Mouse (Mus musculus): ENCODE data around the gene Cd200r1. TPM values are rescaled to one million over a fixed set of nuclear protein-coding genes. Genes with fewer than 3 reads are reported as not detected.
A peak's percentile ranks its signal among the peaks of the same experiment; 100 is the strongest.

Gene Cd200r1
- total and polyA plus RNA-seq, 3 experiments = 0.12 to 6.4 (median 2.8) TPM

DNA sequence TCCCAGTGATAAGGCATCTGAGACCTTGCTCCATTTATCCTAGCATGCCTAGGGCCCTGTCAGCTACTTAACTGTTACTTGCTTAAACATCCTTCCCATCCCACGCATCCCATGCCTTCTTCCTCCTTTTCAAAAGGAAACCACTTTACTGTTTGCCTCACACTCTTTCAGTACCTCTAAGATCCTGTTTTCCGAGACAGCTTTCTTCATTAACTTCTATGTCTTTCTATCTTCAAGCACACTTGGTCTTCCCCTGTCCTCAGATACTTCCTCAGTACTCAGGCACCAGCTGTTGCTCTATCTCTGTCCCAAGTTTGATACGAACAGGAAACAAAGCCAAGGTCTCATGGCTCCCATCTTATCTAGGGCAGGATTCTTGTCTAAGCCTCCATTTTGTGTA is 8.1 kb downstream of the Cd200r1 start:
- ATAC-seq (ENCODE audit: extremely low read depth, insufficient number of reproducible peaks, low FRiP score, poor library complexity, severe bottlenecking) (0 out of 2 replicates have a peak, but pooled peaks have one; percentile 22), DNase-seq (ENCODE audit: low spot score) (no peak)
- no peak for TF ChIP-seq CTCF (IDR thresholded peaks at IDR 0.05; ENCODE audit: low read depth, low read length)
- TF ChIP-seq TAL1 (conservative IDR thresholded peaks at IDR 0.05; ENCODE audit: low read depth, low read length) = no peak
- no peak for TF ChIP-seq POLR2AphosphoS5 (IDR thresholded peaks at IDR 0.05; ENCODE audit: insufficient replicate concordance, low read depth, low read length)
- TF ChIP-seq GATA2 (IDR thresholded peaks at IDR 0.05; ENCODE audit: borderline replicate concordance, low read depth, low read length) = no peak
- TF ChIP-seq GATA1 (IDR thresholded peaks at IDR 0.05; ENCODE audit: borderline replicate concordance, low read length) = no peak
- no peaks in the 10 kb centered on the region for H3K36me3 ChIP-seq (replicated peaks)
- peaks cover 22% of the 10 kb centered on the region for H3K4me1 ChIP-seq (ENCODE audit: insufficient read depth, low read depth, low read length)
- no peak overlapping the region for H3K4me3 ChIP-seq (ENCODE audit: low read depth, low read length)
- no peaks in the 10 kb centered on the region for H3K27me3 ChIP-seq (ENCODE audit: insufficient read depth, low read length)
- no peaks in the 10 kb centered on the region for H3K9me3 ChIP-seq (replicated peaks)

DNA sequence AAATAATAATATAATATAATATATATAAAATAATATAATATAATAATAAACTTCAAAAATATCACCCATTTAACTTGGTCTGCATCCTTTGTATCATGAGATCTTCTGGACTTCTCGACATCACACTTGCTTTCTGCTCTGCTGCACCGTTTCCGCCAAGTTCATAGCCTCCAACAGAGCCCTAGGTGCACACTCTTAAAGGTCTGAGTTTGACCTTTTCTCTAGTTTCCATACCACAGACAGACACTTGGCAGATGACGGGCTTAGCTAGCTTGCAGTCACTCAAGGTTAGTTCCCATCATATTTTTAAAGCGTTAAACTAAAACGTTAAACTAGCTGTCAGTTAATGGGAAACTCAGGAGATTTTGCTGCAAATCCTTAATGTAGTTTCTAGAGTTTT is 8.7 kb downstream of the Cd200r1 start:
- no peaks in the 10 kb centered on the region for H3K36me3 ChIP-seq (replicated peaks)
- no peak for DNase-seq (ENCODE audit: low spot score)
- ATAC-seq (ENCODE audit: extremely low read depth, insufficient number of reproducible peaks, low FRiP score, poor library complexity, severe bottlenecking) = no peak
- no peaks in the 10 kb centered on the region for H3K27me3 ChIP-seq (ENCODE audit: insufficient read depth, low read length)
- no peak for TF ChIP-seq TAL1 (conservative IDR thresholded peaks at IDR 0.05; ENCODE audit: low read depth, low read length)
- TF ChIP-seq GATA1 (IDR thresholded peaks at IDR 0.05; ENCODE audit: borderline replicate concordance, low read length) = no peak
- TF ChIP-seq CTCF (IDR thresholded peaks at IDR 0.05; ENCODE audit: low read depth, low read length) = no peak
- TF ChIP-seq POLR2AphosphoS5 (IDR thresholded peaks at IDR 0.05; ENCODE audit: insufficient replicate concordance, low read depth, low read length) = no peak
- TF ChIP-seq GATA2 (IDR thresholded peaks at IDR 0.05; ENCODE audit: borderline replicate concordance, low read depth, low read length) = no peak
- no peaks in the 10 kb centered on the region for H3K9me3 ChIP-seq (replicated peaks)
- H3K4me1 ChIP-seq (ENCODE audit: insufficient read depth, low read depth, low read length) = peaks cover 21% of the 10 kb centered on the region
- no peak overlapping the region for H3K4me3 ChIP-seq (ENCODE audit: low read depth, low read length)

DNA sequence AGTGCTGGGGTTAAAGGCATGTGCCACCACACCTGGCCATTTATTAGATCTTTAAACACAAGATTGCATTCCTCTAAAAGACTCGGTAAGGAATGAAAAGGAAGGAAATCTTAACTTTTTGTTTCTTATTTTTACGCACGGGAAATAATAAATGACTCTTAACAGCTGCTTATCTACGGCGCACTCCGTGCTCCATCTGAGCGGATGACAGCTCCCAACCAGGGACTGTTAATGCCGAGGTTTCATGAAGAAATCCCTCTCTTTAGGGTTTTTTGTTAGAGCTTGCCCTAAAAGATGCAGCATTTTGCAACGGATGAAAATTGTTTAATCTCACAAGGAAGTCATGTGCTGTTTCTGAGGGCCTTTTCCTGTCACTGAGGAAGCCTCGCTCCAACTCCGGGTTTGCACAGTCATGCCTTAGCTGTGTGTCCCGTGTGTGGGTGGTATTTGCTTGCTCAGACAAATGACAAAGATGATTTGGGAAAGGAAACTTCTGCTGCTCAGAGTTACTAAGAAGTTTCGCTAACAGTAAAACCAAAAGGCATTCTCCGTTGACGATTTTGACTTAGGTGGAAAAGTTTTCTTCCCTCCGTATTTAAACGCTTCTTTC is 13.1 kb downstream of the Cd200r1 start:
- H3K4me1 ChIP-seq (ENCODE audit: insufficient read depth, low read depth, low read length) = peaks cover 17% of the 10 kb centered on the region
- no peak overlapping the region for H3K4me3 ChIP-seq (ENCODE audit: low read depth, low read length)
- H3K9me3 ChIP-seq (replicated peaks) = no peaks in the 10 kb centered on the region
- no peaks in the 10 kb centered on the region for H3K36me3 ChIP-seq (replicated peaks)
- TF ChIP-seq GATA2 (IDR thresholded peaks at IDR 0.05; ENCODE audit: borderline replicate concordance, low read depth, low read length) (no peak), TAL1 (conservative IDR thresholded peaks at IDR 0.05; ENCODE audit: low read depth, low read length) (no peak), GATA1 (IDR thresholded peaks at IDR 0.05; ENCODE audit: borderline replicate concordance, low read length) (no peak), POLR2AphosphoS5 (IDR thresholded peaks at IDR 0.05; ENCODE audit: insufficient replicate concordance, low read depth, low read length) (no peak), CTCF (IDR thresholded peaks at IDR 0.05; ENCODE audit: low read depth, low read length) (no peak)
- no peaks in the 10 kb centered on the region for H3K27me3 ChIP-seq (ENCODE audit: insufficient read depth, low read length)
- ATAC-seq (ENCODE audit: extremely low read depth, insufficient number of reproducible peaks, low FRiP score, poor library complexity, severe bottlenecking) (peak; percentile 92), DNase-seq (ENCODE audit: low spot score) (no peak)

DNA sequence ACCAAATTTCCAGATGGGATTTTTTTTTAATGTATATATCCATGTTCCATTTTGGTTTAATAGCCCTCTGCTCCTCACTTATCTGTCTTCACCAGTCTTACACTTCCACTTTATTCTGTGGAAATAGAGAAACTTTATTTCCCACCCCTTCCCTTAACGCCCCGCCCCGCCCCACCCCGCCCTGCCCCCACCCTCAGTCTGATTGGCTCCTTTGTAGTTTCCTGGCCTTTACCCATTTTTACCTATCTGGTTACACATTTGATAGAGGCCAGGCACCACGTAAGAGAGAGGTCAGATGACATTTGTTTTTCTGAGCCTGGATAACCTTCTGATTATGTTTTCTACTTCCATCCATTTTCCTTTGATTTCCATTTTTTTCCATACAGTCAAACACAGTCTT is 14.0 kb downstream of the Cd200r1 start:
- Histone ChIP-seq H3K9me3 (replicated peaks) (no peaks in the 10 kb centered on the region), H3K36me3 (replicated peaks) (no peaks in the 10 kb centered on the region), H3K4me3 (ENCODE audit: low read depth, low read length) (no peak overlapping the region), H3K27me3 (ENCODE audit: insufficient read depth, low read length) (no peaks in the 10 kb centered on the region), H3K4me1 (ENCODE audit: insufficient read depth, low read depth, low read length) (peaks cover 14% of the 10 kb centered on the region; the same call in 1 of the 2 replicates)
- ATAC-seq (ENCODE audit: extremely low read depth, insufficient number of reproducible peaks, low FRiP score, poor library complexity, severe bottlenecking) (no peak), DNase-seq (ENCODE audit: low spot score) (no peak)
- TF ChIP-seq CTCF (IDR thresholded peaks at IDR 0.05; ENCODE audit: low read depth, low read length) (no peak), TAL1 (conservative IDR thresholded peaks at IDR 0.05; ENCODE audit: low read depth, low read length) (no peak), GATA1 (IDR thresholded peaks at IDR 0.05; ENCODE audit: borderline replicate concordance, low read length) (no peak), GATA2 (IDR thresholded peaks at IDR 0.05; ENCODE audit: borderline replicate concordance, low read depth, low read length) (no peak), POLR2AphosphoS5 (IDR thresholded peaks at IDR 0.05; ENCODE audit: insufficient replicate concordance, low read depth, low read length) (no peak)

DNA sequence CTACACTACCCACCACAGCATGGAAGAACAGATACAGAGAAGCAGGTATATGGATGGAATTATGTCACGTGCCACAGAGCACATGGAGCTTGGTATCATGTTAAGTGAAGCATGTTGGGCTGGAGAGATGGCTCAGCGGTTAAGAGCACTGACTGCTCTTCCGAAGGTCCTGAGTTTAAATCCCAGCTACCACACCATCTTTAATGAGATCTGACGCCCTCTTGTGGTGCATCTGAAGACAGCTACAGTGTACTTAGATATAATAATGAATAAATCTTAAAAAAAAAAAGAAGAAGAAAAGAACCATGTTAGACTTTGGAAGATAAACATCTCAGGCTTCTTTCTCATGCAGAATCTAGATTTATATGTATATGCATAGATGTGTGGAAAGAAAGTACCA is 15.2 kb downstream of the Cd200r1 start:
- TF ChIP-seq POLR2AphosphoS5 (IDR thresholded peaks at IDR 0.05; ENCODE audit: insufficient replicate concordance, low read depth, low read length) (no peak), GATA2 (IDR thresholded peaks at IDR 0.05; ENCODE audit: borderline replicate concordance, low read depth, low read length) (no peak)
- H3K4me1 ChIP-seq (ENCODE audit: insufficient read depth, low read depth, low read length) = peaks cover 14% of the 10 kb centered on the region; the same call in 1 of the 2 replicates
- no peaks in the 10 kb centered on the region for H3K36me3 ChIP-seq (replicated peaks)
- H3K4me3 ChIP-seq (ENCODE audit: low read depth, low read length) = no peak overlapping the region
- no peak for DNase-seq (ENCODE audit: low spot score)
- no peaks in the 10 kb centered on the region for H3K27me3 ChIP-seq (ENCODE audit: insufficient read depth, low read length)
- no peaks in the 10 kb centered on the region for H3K9me3 ChIP-seq (replicated peaks)
- no peak for ATAC-seq (ENCODE audit: extremely low read depth, insufficient number of reproducible peaks, low FRiP score, poor library complexity, severe bottlenecking)

- H3K4me3 ChIP-seq (ENCODE audit: low read depth, low read length) = no peak overlapping the region
- DNase-seq (ENCODE audit: low spot score) = no peak
- no peak for ATAC-seq (ENCODE audit: extremely low read depth, insufficient number of reproducible peaks, low FRiP score, poor library complexity, severe bottlenecking)
- H3K9me3 ChIP-seq (replicated peaks) = no peaks in the 10 kb centered on the region
- TF ChIP-seq TAL1 (conservative IDR thresholded peaks at IDR 0.05; ENCODE audit: low read depth, low read length) = no peak
- TF ChIP-seq GATA2 (IDR thresholded peaks at IDR 0.05; ENCODE audit: borderline replicate concordance, low read depth, low read length) = no peak
- TF ChIP-seq CTCF (IDR thresholded peaks at IDR 0.05; ENCODE audit: low read depth, low read length) = no peak
- TF ChIP-seq POLR2AphosphoS5 (IDR thresholded peaks at IDR 0.05; ENCODE audit: insufficient replicate concordance, low read depth, low read length) = no peak
- no peak for TF ChIP-seq GATA1 (IDR thresholded peaks at IDR 0.05; ENCODE audit: borderline replicate concordance, low read length)
- no peaks in the 10 kb centered on the region for H3K27me3 ChIP-seq (ENCODE audit: insufficient read depth, low read length)
- H3K4me1 ChIP-seq (ENCODE audit: insufficient read depth, low read depth, low read length) = no peaks in the 10 kb centered on the region
- no peaks in the 10 kb centered on the region for H3K36me3 ChIP-seq (replicated peaks)
Measured at GRCm38 (mm10) chr16:44786934-44787333, 21.4 kb downstream of the Cd200r1 start.

Measured in G1E (cell line).